Mouse (Mus musculus) neural tube, embryonic 12.5 days (tissue): ENCODE measurements at regions not wholly inside any gene's neighbourhood (a gene's known extent, or its start where the extent isn't known, plus 50 kb on each side); places are given as distances from the start of the nearest gene placed in this dataset.

Experiments used
- ATAC-seq: fragments of 200-750 bp; cut with Nextera tagmentation; 2 replicates; pipeline ENCODE4 v1.8.0; 2017; ENCODE audit warnings: low read depth, mild to moderate bottlenecking, moderate TSS enrichment, moderate library complexity; ENCODE audit not compliant: low FRiP score
- H3K27ac ChIP-seq: fragments of 300-500 bp; sonication (generic); 2 replicates; pipeline ENCODE4 v1.5.1; 2016
- H3K27me3 ChIP-seq: fragments of 300-500 bp; sonication (generic); replicated peaks from 2 replicates; pipeline ENCODE4 v1.6.1; 2016; ENCODE audit warnings: mild to moderate bottlenecking
- H3K36me3 ChIP-seq: fragments of 300-500 bp; sonication (generic); 2 replicates; pipeline ENCODE4 v1.6.1; 2016; ENCODE audit warnings: mild to moderate bottlenecking
- H3K4me1 ChIP-seq: fragments of 300-500 bp; sonication (generic); 2 replicates; pipeline ENCODE4 v1.6.1; 2016
- H3K4me2 ChIP-seq: fragments of 300-500 bp; sonication (generic); replicated peaks from 2 replicates; pipeline ENCODE4 v1.6.1; 2016; ENCODE audit warnings: mild to moderate bottlenecking
- H3K4me3 ChIP-seq: fragments of 300-500 bp; sonication (generic); 2 replicates; pipeline ENCODE4 v1.5.1; 2016
- H3K9ac ChIP-seq: fragments of 300-500 bp; sonication (generic); 2 replicates; pipeline ENCODE4 v1.6.1; 2016; ENCODE audit warnings: mild to moderate bottlenecking
- H3K9me3 ChIP-seq: fragments of 300-500 bp; sonication (generic); 2 replicates; pipeline ENCODE4 v1.6.1; 2016; ENCODE audit warnings: mild to moderate bottlenecking
- WGBS: fragments of 180-500 bp; shearing (Covaris S2); methylation state at CpG from one replicate; pipeline ENCODE4 v1.1.7; 2016; 5-methylcytosine and 5-hydroxymethylcytosine counted together

DNA sequence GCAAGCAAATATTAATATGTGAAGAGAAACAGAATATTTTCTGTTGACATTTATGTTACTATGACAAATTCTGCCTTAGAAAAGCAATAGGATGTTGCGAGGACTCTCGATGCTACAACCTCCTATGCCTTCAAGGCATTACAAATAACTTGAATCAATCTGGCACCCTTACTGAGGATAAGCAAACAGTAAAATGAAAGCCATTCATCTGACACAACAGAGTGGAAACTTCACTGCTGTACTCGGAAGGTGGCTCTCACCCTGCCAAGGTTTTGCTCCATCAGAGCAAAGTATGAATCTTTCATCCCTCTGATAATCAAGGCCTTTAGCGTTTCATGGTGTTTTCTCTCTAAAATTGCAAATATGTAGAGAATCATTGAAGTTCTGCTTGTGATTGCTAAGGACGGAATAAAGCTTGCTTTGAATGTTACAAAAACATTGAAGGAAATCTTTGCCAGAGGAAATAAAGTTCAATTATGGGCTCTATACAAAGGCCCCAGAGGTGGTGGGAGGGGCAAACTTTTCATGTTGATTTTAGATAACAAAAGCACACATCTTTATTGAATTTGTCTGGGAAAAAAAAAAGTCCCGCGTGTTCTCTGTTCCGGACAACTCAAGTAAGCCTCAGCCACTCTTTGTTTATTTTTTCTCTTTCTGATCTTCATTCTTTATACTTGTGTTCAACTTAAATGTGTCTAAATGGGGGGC lies 56.3 kb upstream of the Frg1 start:
- no peak overlapping the region for H3K4me3 ChIP-seq
- H3K9me3 ChIP-seq = no peaks in the 10 kb centered on the region
- H3K9ac ChIP-seq = no peak overlapping the region
- no peaks in the 10 kb centered on the region for H3K36me3 ChIP-seq
- no peaks in the 10 kb centered on the region for H3K4me1 ChIP-seq
- ATAC-seq = no peak
- no peak overlapping the region for H3K27ac ChIP-seq
- no peaks in the 10 kb centered on the region for H3K27me3 ChIP-seq
- 77% methylated on average over 8 of the region's 8 CpGs for WGBS
- H3K4me2 ChIP-seq = no peak overlapping the region

DNA sequence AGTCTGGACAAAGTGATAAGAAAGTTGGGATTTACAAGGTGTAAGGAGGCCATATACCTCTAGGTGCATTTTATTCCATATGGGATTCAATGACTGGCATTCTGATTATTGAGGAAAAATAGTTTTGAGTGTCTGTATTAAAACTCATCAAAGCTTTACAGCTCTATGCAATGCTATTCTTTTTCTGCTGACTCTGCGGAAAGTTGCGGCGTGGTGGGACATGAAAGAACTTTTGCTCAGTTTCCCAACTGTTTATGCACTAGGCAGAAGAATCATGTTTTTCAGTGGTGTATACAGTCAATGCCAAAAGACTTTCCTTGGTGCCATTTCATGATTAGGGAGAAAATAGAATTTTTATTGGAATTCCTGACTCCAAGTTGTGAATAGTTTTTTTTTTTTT lies 55.4 kb upstream of the Frg1 start:
- H3K9me3 ChIP-seq = no peaks in the 10 kb centered on the region
- no peak overlapping the region for H3K4me3 ChIP-seq
- no peak overlapping the region for H3K27ac ChIP-seq
- H3K36me3 ChIP-seq = no peaks in the 10 kb centered on the region
- 98% methylated on average over 3 of the region's 3 CpGs for WGBS
- ATAC-seq = no peak
- no peak overlapping the region for H3K9ac ChIP-seq
- H3K4me2 ChIP-seq = no peak overlapping the region
- H3K4me1 ChIP-seq = no peaks in the 10 kb centered on the region
- H3K27me3 ChIP-seq = no peaks in the 10 kb centered on the region
